In genomic region chr11:98754151-98754620, GRCm38 (mm10) we compare ENCODE assay signal across 8 mouse cellular contexts. TPM values are rescaled to one million over a fixed set of nuclear protein-coding genes. Genes with fewer than 3 reads are reported as not detected.
A peak's percentile ranks its signal among the peaks of the same experiment; 100 is the strongest.
DNase-seq lines count a peak whose midpoint lies in the region; ATAC-seq and TF ChIP-seq lines count a peak whose summit lies in the region.

No protein-coding gene starts in this region.

- 78% methylated on average over 9 of the region's 9 CpGs for WGBS in forebrain, embryonic 10.5 days
- WGBS in forebrain, embryonic 11.5 days, result 83% methylated on average over 9 of the region's 9 CpGs
- 30% methylated on average over 9 of the region's 9 CpGs for WGBS in intestine, postnatal 0 days
- WGBS in midbrain, embryonic 16.5 days, result 74% methylated on average over 9 of the region's 9 CpGs

- no peak overlapping the region for H3K4me3 ChIP-seq in forebrain, embryonic 10.5 days
- no peak overlapping the region for H3K4me3 ChIP-seq in forebrain, embryonic 11.5 days (ENCODE audit: low read depth, low read length)
- no peak overlapping the region for H3K4me3 ChIP-seq in intestine, postnatal 0 days (ENCODE audit: low read depth, low read length)
- no peak overlapping the region for H3K4me3 ChIP-seq in midbrain, embryonic 16.5 days (ENCODE audit: low read depth, low read length)

- peaks cover 51% of the 10 kb centered on the region for H3K4me1 ChIP-seq in forebrain, embryonic 10.5 days
- peaks cover 26% of the 10 kb centered on the region for H3K4me1 ChIP-seq in forebrain, embryonic 11.5 days (replicated peaks; ENCODE audit: control insufficient read depth, insufficient read depth, low read length)
- peaks cover 36% of the 10 kb centered on the region for H3K4me1 ChIP-seq in intestine, postnatal 0 days (replicated peaks; ENCODE audit: control insufficient read depth, insufficient read depth, low read length)
- peaks cover 57% of the 10 kb centered on the region for H3K4me1 ChIP-seq in midbrain, embryonic 16.5 days (ENCODE audit: control insufficient read depth, insufficient read depth, low read length)

- no peak for ATAC-seq in forebrain, embryonic 11.5 days (replicated peaks; ENCODE audit: low FRiP score)
- 0 out of 2 replicates have a peak, but pooled peaks have one; percentile 13 for ATAC-seq in intestine, postnatal 0 days
- no peak for ATAC-seq in midbrain, embryonic 16.5 days

- no peaks in the 10 kb centered on the region for H3K9me3 ChIP-seq in forebrain, embryonic 10.5 days
- no peaks in the 10 kb centered on the region for H3K9me3 ChIP-seq in forebrain, embryonic 11.5 days (ENCODE audit: control insufficient read depth, low read length)
- H3K9me3 ChIP-seq in intestine, postnatal 0 days (ENCODE audit: control insufficient read depth), result no peaks in the 10 kb centered on the region
- H3K9me3 ChIP-seq in midbrain, embryonic 16.5 days (replicated peaks; ENCODE audit: control insufficient read depth, low read length, poor library complexity, severe bottlenecking), result no peaks in the 10 kb centered on the region

- H3K36me3 ChIP-seq in forebrain, embryonic 10.5 days (replicated peaks), result peaks cover 28% of the 10 kb centered on the region
- no peaks in the 10 kb centered on the region for H3K36me3 ChIP-seq in forebrain, embryonic 11.5 days (ENCODE audit: control insufficient read depth, insufficient read depth, low read length)
- peaks cover 36% of the 10 kb centered on the region for H3K36me3 ChIP-seq in intestine, postnatal 0 days (ENCODE audit: control insufficient read depth, insufficient read depth)
- H3K36me3 ChIP-seq in midbrain, embryonic 16.5 days (ENCODE audit: control insufficient read depth, insufficient read depth, low read length), result peaks cover 29% of the 10 kb centered on the region

- H3K9ac ChIP-seq in forebrain, embryonic 11.5 days (ENCODE audit: low read length), result no peak overlapping the region
- H3K9ac ChIP-seq in intestine, postnatal 0 days (ENCODE audit: low read depth, low read length), result peak overlapping the region; percentile 23; the same call in 1 of the 2 replicates
- no peak overlapping the region for H3K9ac ChIP-seq in midbrain, embryonic 16.5 days (ENCODE audit: low read depth, low read length)

- H3K4me2 ChIP-seq in forebrain, embryonic 11.5 days (ENCODE audit: low read depth, low read length, severe bottlenecking), result no peak overlapping the region
- peak overlapping the region; percentile 44 for H3K4me2 ChIP-seq in intestine, postnatal 0 days (replicated peaks; ENCODE audit: low read depth)
- no peak overlapping the region for H3K4me2 ChIP-seq in midbrain, embryonic 16.5 days (ENCODE audit: low read length)

- no peak for DNase-seq in forebrain, embryonic 10.5 days (ENCODE audit: extremely low spot score, low spot score)
- DNase-seq in forebrain, embryonic 11.5 days (ENCODE audit: low spot score), result no peak
- peak; percentile 21 for DNase-seq in urinary bladder, adult 2 months (ENCODE audit: low spot score)
- DNase-seq in urinary bladder, postnatal 36 days (ENCODE audit: low spot score in 2 of 2), result no peak
- DNase-seq in c-Kit-positive CD71-positive TER-119-positive erythroid progenitor cells, embryonic 14.5 days (ENCODE audit: low spot score), result no peak
- no peak for DNase-seq in adipocyte (ENCODE audit: low spot score)

- peaks cover 7% of the 10 kb centered on the region; the same call in 1 of the 2 replicates for H3K27me3 ChIP-seq in forebrain, embryonic 10.5 days (ENCODE audit: poor library complexity, severe bottlenecking)
- no peaks in the 10 kb centered on the region for H3K27me3 ChIP-seq in forebrain, embryonic 11.5 days (ENCODE audit: control insufficient read depth, insufficient read depth, low read length)
- H3K27me3 ChIP-seq in intestine, postnatal 0 days (replicated peaks; ENCODE audit: control insufficient read depth, insufficient read depth, low read length), result no peaks in the 10 kb centered on the region
- H3K27me3 ChIP-seq in midbrain, embryonic 16.5 days (ENCODE audit: control insufficient read depth, insufficient read depth, low read depth, low read length), result no peaks in the 10 kb centered on the region

- no peak for TF ChIP-seq CTCF in intestine, postnatal 0 days (IDR thresholded peaks at IDR 0.05; ENCODE audit: low read depth)

- peak overlapping the region; percentile 58 for H3K27ac ChIP-seq in forebrain, embryonic 10.5 days
- no peak overlapping the region for H3K27ac ChIP-seq in forebrain, embryonic 11.5 days (ENCODE audit: low read depth, low read length)
- H3K27ac ChIP-seq in intestine, postnatal 0 days (ENCODE audit: low read depth, low read length), result peak overlapping the region; percentile 94
- H3K27ac ChIP-seq in midbrain, embryonic 16.5 days (ENCODE audit: low read length), result peak overlapping the region; percentile 55

RNA-seq across cellular contexts. Expression of gene Thra, which starts 13.7 kb away (rescaled TPM):
- 9.5 and 10.9 TPM in 2 replicates for polyA plus RNA-seq in forebrain, embryonic 10.5 days (2016; fragmentation: Nextera tagmentation; extraction: Ambion mirVana)
- polyA plus RNA-seq in forebrain, embryonic 11.5 days (2014; fragmentation: Nextera tagmentation; extraction: Ambion mirVana), result 35.9 and 36.9 TPM in 2 replicates
- 62.2 and 88.1 TPM in 2 replicates for polyA plus RNA-seq in urinary bladder, adult 2 months (2012; rRNA removed)
- 32.4 and 39.1 TPM in 2 replicates for polyA plus RNA-seq in intestine, postnatal 0 days (2015; fragmentation: Nextera tagmentation; extraction: Ambion mirVana)
- polyA plus RNA-seq in midbrain, embryonic 16.5 days (2015; fragmentation: Nextera tagmentation; extraction: Ambion mirVana), result 139 and 149 TPM in 2 replicates

RNA-seq across cellular contexts. Expression of gene Nr1d1, which starts 20.9 kb away (rescaled TPM):
- polyA plus RNA-seq in forebrain, embryonic 10.5 days (2016; fragmentation: Nextera tagmentation; extraction: Ambion mirVana), result 1.5 TPM in 2 replicates
- 1.0 and 1.6 TPM in 2 replicates for polyA plus RNA-seq in forebrain, embryonic 11.5 days (2014; fragmentation: Nextera tagmentation; extraction: Ambion mirVana)
- polyA plus RNA-seq in urinary bladder, adult 2 months (2012; rRNA removed), result 119 and 219 TPM in 2 replicates
- polyA plus RNA-seq in intestine, postnatal 0 days (2015; fragmentation: Nextera tagmentation; extraction: Ambion mirVana), result 4.1 and 5.1 TPM in 2 replicates
- 3.5 and 5.2 TPM in 2 replicates for polyA plus RNA-seq in midbrain, embryonic 16.5 days (2015; fragmentation: Nextera tagmentation; extraction: Ambion mirVana)

RNA-seq across cellular contexts. Expression of gene Med24, which starts 25.0 kb away (rescaled TPM):
- 69.7 and 77.3 TPM in 2 replicates for polyA plus RNA-seq in forebrain, embryonic 10.5 days (2016; fragmentation: Nextera tagmentation; extraction: Ambion mirVana)
- 75.9 and 76.6 TPM in 2 replicates for polyA plus RNA-seq in forebrain, embryonic 11.5 days (2014; fragmentation: Nextera tagmentation; extraction: Ambion mirVana)
- 29.6 and 32.8 TPM in 2 replicates for polyA plus RNA-seq in urinary bladder, adult 2 months (2012; rRNA removed)
- 14.7 and 18.5 TPM in 2 replicates for polyA plus RNA-seq in intestine, postnatal 0 days (2015; fragmentation: Nextera tagmentation; extraction: Ambion mirVana)
- 75.1 and 77.5 TPM in 2 replicates for polyA plus RNA-seq in midbrain, embryonic 16.5 days (2015; fragmentation: Nextera tagmentation; extraction: Ambion mirVana)

RNA-seq across cellular contexts. Expression of gene Msl1, which starts 41.1 kb away (rescaled TPM):
- 22.9 and 24.1 TPM in 2 replicates for polyA plus RNA-seq in forebrain, embryonic 10.5 days (2016; fragmentation: Nextera tagmentation; extraction: Ambion mirVana)
- 24.0 and 28.4 TPM in 2 replicates for polyA plus RNA-seq in forebrain, embryonic 11.5 days (2014; fragmentation: Nextera tagmentation; extraction: Ambion mirVana)
- polyA plus RNA-seq in urinary bladder, adult 2 months (2012; rRNA removed), result 57.0 and 58.7 TPM in 2 replicates
- 12.6 and 15.1 TPM in 2 replicates for polyA plus RNA-seq in intestine, postnatal 0 days (2015; fragmentation: Nextera tagmentation; extraction: Ambion mirVana)
- 29.2 and 33.2 TPM in 2 replicates for polyA plus RNA-seq in midbrain, embryonic 16.5 days (2015; fragmentation: Nextera tagmentation; extraction: Ambion mirVana)

RNA-seq across cellular contexts. Expression of gene Casc3, which starts 50.5 kb away (rescaled TPM):
- 45.7 and 49.7 TPM in 2 replicates for polyA plus RNA-seq in forebrain, embryonic 10.5 days (2016; fragmentation: Nextera tagmentation; extraction: Ambion mirVana)
- polyA plus RNA-seq in forebrain, embryonic 11.5 days (2014; fragmentation: Nextera tagmentation; extraction: Ambion mirVana), result 59.9 and 63.2 TPM in 2 replicates
- 24.7 and 29.5 TPM in 2 replicates for polyA plus RNA-seq in urinary bladder, adult 2 months (2012; rRNA removed)
- 10.8 and 12.4 TPM in 2 replicates for polyA plus RNA-seq in intestine, postnatal 0 days (2015; fragmentation: Nextera tagmentation; extraction: Ambion mirVana)
- polyA plus RNA-seq in midbrain, embryonic 16.5 days (2015; fragmentation: Nextera tagmentation; extraction: Ambion mirVana), result 47.0 and 51.7 TPM in 2 replicates

Comparison
In these comparisons a context has a peak if more than half of its experiments do, and no peak if none do; other contexts are left out.
1. RNA of gene Nr1d1, which starts 20.9 kb away (polyA plus RNA-seq): 119 to 219 TPM in urinary bladder, adult 2 months; 3.5 to 5.2 TPM in midbrain, embryonic 16.5 days, 4.1 to 5.1 TPM in intestine, postnatal 0 days, 1.0 to 1.6 TPM in forebrain, embryonic 11.5 days and 1.5 TPM in forebrain, embryonic 10.5 days; every median in the first group is over 10 times any median in the second.